Mouse (Mus musculus) embryonic fibroblast, embryonic 13.5 days (primary cell): ENCODE results near the gene Acox1. TPM values are rescaled to one million over a fixed set of nuclear protein-coding genes. Genes with fewer than 3 reads are reported as not detected.
A peak's percentile ranks its signal among the peaks of the same experiment; 100 is the strongest.

Source experiments
- H3K27ac ChIP-seq: 2 replicates; pipeline ENCODE4 v1.5.1; 2012; ENCODE audit warnings: low read length, control low read depth, inconsistent platforms; ENCODE audit not compliant: insufficient read depth
- H3K4me1 ChIP-seq: 2 replicates; pipeline ENCODE4 v1.6.1; 2011; ENCODE audit warnings: low read length; ENCODE audit not compliant: control insufficient read depth, insufficient read depth
- H3K4me3 ChIP-seq: 2 replicates; pipeline ENCODE4 v1.5.1; 2011; ENCODE audit warnings: mild to moderate bottlenecking, control low read depth, low read length; ENCODE audit not compliant: insufficient read depth
- CTCF ChIP-seq: IDR thresholded peaks from 2 replicates; pipeline ENCODE4 v1.5.1; 2011; ENCODE audit warnings: mild to moderate bottlenecking, control low read depth, low read length, moderate library complexity, borderline replicate concordance; ENCODE audit not compliant: insufficient read depth
- POLR2A ChIP-seq: IDR thresholded peaks from 2 replicates; pipeline ENCODE4 v1.6.1; 2011; ENCODE audit warnings: low read depth, mild to moderate bottlenecking, control low read depth, low read length, moderate library complexity
- polyA plus RNA-seq: library from polyadenylated mRNA; stranded (reverse); fragments of >200 nt; gene quantifications from 2 replicates; pipeline ENCODE4 v1.2.4, GENCODE M21; 2011; ENCODE audit warnings: low read depth; ENCODE audit not compliant: missing spikeins, insufficient read length

The Acox1 gene
- polyA plus RNA-seq, 1 experiment, result 54.3 TPM

GRCm38 (mm10) chr11:116228699-116229098, 29.9 kb upstream of the Acox1 start:
- Histone ChIP-seq H3K4me3 (no peak overlapping the region), H3K27ac (no peak overlapping the region), H3K4me1 (no peaks in the 10 kb centered on the region)
- TF ChIP-seq CTCF (no peak), POLR2A (no peak)

GRCm38 (mm10) chr11:116226414-116226813, 27.6 kb upstream of the Acox1 start:
- H3K4me3 ChIP-seq, result no peak overlapping the region
- H3K4me1 ChIP-seq, result no peaks in the 10 kb centered on the region
- no peak overlapping the region for H3K27ac ChIP-seq
- peak; percentile 40; the same call in 1 of the 2 replicates for TF ChIP-seq CTCF
- no peak for TF ChIP-seq POLR2A

GRCm38 (mm10) chr11:116222740-116223059, 23.9 kb upstream of the Acox1 start:
- H3K27ac ChIP-seq, result no peak overlapping the region
- TF ChIP-seq CTCF (no peak), POLR2A (no peak)
- H3K4me3 ChIP-seq, result no peak overlapping the region
- H3K4me1 ChIP-seq, result peaks cover 6% of the 10 kb centered on the region

GRCm38 (mm10) chr11:116221931-116222739, 23.3 kb upstream of the Acox1 start:
- Histone ChIP-seq H3K4me1 (peaks cover 6% of the 10 kb centered on the region), H3K4me3 (0 out of 2 replicates have a peak overlapping the region, but pooled peaks have one; percentile 1), H3K27ac (no peak overlapping the region)
- no peak for TF ChIP-seq POLR2A

- H3K27ac ChIP-seq, result no peak overlapping the region
- TF ChIP-seq POLR2A (no peak), CTCF (peak; percentile 49; the same call in 1 of the 2 replicates)
- no peak overlapping the region for H3K4me3 ChIP-seq
- H3K4me1 ChIP-seq, result peaks cover 6% of the 10 kb centered on the region
Observed at GRCm38 (mm10) chr11:116219885-116220284, 21.0 kb upstream of the Acox1 start.

GRCm38 (mm10) chr11:116218737-116219400, 20.0 kb upstream of the Acox1 start:
- Histone ChIP-seq H3K27ac (peak overlapping the region; percentile 44), H3K4me3 (no peak overlapping the region), H3K4me1 (peaks cover 6% of the 10 kb centered on the region)
- TF ChIP-seq POLR2A, result no peak
- TF ChIP-seq CTCF, result no peak

GRCm38 (mm10) chr11:116218263-116218662, 19.4 kb upstream of the Acox1 start:
- peak overlapping the region; percentile 44 for H3K27ac ChIP-seq
- TF ChIP-seq POLR2A (no peak), CTCF (no peak)

GRCm38 (mm10) chr11:116216549-116216948, 17.7 kb upstream of the Acox1 start:
- TF ChIP-seq POLR2A, result no peak
- TF ChIP-seq CTCF, result no peak
- Histone ChIP-seq H3K4me1 (peaks cover 6% of the 10 kb centered on the region), H3K4me3 (no peak overlapping the region), H3K27ac (no peak overlapping the region)

More at GRCm38 (mm10) chr11:116218263-116218662, 19.4 kb upstream of the Acox1 start:
- Histone ChIP-seq H3K4me3 (no peak overlapping the region), H3K4me1 (peaks cover 6% of the 10 kb centered on the region)

- no peak overlapping the region for H3K27ac ChIP-seq
- TF ChIP-seq CTCF (no peak), POLR2A (no peak)
- H3K4me3 ChIP-seq, result no peak overlapping the region
- peaks cover 6% of the 10 kb centered on the region for H3K4me1 ChIP-seq
Observed at GRCm38 (mm10) chr11:116215991-116216390, 17.1 kb upstream of the Acox1 start.

GRCm38 (mm10) chr11:116215181-116215580, 16.3 kb upstream of the Acox1 start:
- peaks cover 6% of the 10 kb centered on the region for H3K4me1 ChIP-seq

More at GRCm38 (mm10) chr11:116215181-116215580, 16.3 kb upstream of the Acox1 start:
- no peak overlapping the region for H3K4me3 ChIP-seq
- TF ChIP-seq POLR2A (no peak), CTCF (no peak)
- H3K27ac ChIP-seq, result no peak overlapping the region
